In genomic region chr14:60086808-60087725, GRCm38 (mm10) we compare ENCODE assay signal across 7 mouse cellular contexts.
DNase-seq lines count a peak whose midpoint lies in the region; ATAC-seq and TF ChIP-seq lines count a peak whose summit lies in the region.

No protein-coding gene starts in this region.

- no peak for TF ChIP-seq CTCF in cortical plate, adult 2 months (IDR thresholded peaks at IDR 0.05; ENCODE audit: extremely low read depth, insufficient read depth, low read length)
- no peak for TF ChIP-seq CTCF in testis, adult 2 months (IDR thresholded peaks at IDR 0.05; ENCODE audit: control insufficient read depth, insufficient read depth, insufficient replicate concordance, low read depth, low read length)

- H3K4me2 ChIP-seq in hindbrain, embryonic 15.5 days: peak overlapping the region; percentile 74
- H3K4me2 ChIP-seq in limb, embryonic 15.5 days: peak overlapping the region; percentile 85
- peak overlapping the region; percentile 71 for H3K4me2 ChIP-seq in midbrain, embryonic 14.5 days (ENCODE audit: low read length)

- peak; percentile 79 for DNase-seq in CD4-positive, CD25-positive, alpha-beta regulatory T cell, adult 2 months (ENCODE audit: low read depth, low spot score)
- peak; percentile 64 for DNase-seq in Muller cell, postnatal 12 days (ENCODE audit: inconsistent ontology term)
- peak; percentile 86 for DNase-seq in midbrain, embryonic 14.5 days

- no peaks in the 10 kb centered on the region for H3K9me3 ChIP-seq in hindbrain, embryonic 15.5 days
- no peaks in the 10 kb centered on the region for H3K9me3 ChIP-seq in limb, embryonic 15.5 days
- H3K9me3 ChIP-seq in midbrain, embryonic 14.5 days (ENCODE audit: control insufficient read depth, low read length): no peaks in the 10 kb centered on the region

- no peaks in the 10 kb centered on the region; the same call in 1 of the 2 replicates for H3K4me1 ChIP-seq in cortical plate, adult 2 months (ENCODE audit: control insufficient read depth, insufficient read depth, low read length)
- peaks cover 16% of the 10 kb centered on the region for H3K4me1 ChIP-seq in hindbrain, embryonic 15.5 days (replicated peaks)
- H3K4me1 ChIP-seq in limb, embryonic 15.5 days: peaks cover 12% of the 10 kb centered on the region
- H3K4me1 ChIP-seq in midbrain, embryonic 14.5 days (ENCODE audit: control insufficient read depth, insufficient read depth, low read length): peaks cover 6% of the 10 kb centered on the region
- H3K4me1 ChIP-seq in testis, adult 2 months (ENCODE audit: control insufficient read depth, insufficient read depth, low read length): peaks cover 7% of the 10 kb centered on the region

- H3K27me3 ChIP-seq in hindbrain, embryonic 15.5 days: no peaks in the 10 kb centered on the region
- H3K27me3 ChIP-seq in limb, embryonic 15.5 days: no peaks in the 10 kb centered on the region
- no peaks in the 10 kb centered on the region for H3K27me3 ChIP-seq in midbrain, embryonic 14.5 days (ENCODE audit: control insufficient read depth, insufficient read depth, low read length)
- no peaks in the 10 kb centered on the region for H3K27me3 ChIP-seq in testis, adult 2 months (ENCODE audit: control insufficient read depth, insufficient read depth, low read length)

- no peaks in the 10 kb centered on the region for H3K36me3 ChIP-seq in hindbrain, embryonic 15.5 days
- no peaks in the 10 kb centered on the region for H3K36me3 ChIP-seq in limb, embryonic 15.5 days
- no peaks in the 10 kb centered on the region for H3K36me3 ChIP-seq in midbrain, embryonic 14.5 days (ENCODE audit: control insufficient read depth, insufficient read depth, low read length)
- no peaks in the 10 kb centered on the region for H3K36me3 ChIP-seq in testis, adult 2 months (ENCODE audit: control insufficient read depth, insufficient read depth, low read length)

- H3K9ac ChIP-seq in hindbrain, embryonic 15.5 days: peak overlapping the region; percentile 57
- H3K9ac ChIP-seq in limb, embryonic 15.5 days: no peak overlapping the region
- peak overlapping the region; percentile 62 for H3K9ac ChIP-seq in midbrain, embryonic 14.5 days (replicated peaks; ENCODE audit: low read length)

- no peak overlapping the region for H3K27ac ChIP-seq in cortical plate, adult 2 months (ENCODE audit: insufficient read depth, low read length)
- H3K27ac ChIP-seq in hindbrain, embryonic 15.5 days (replicated peaks): peak overlapping the region; percentile 32; the same call in 1 of the 2 replicates
- no peak overlapping the region for H3K27ac ChIP-seq in limb, embryonic 15.5 days
- H3K27ac ChIP-seq in midbrain, embryonic 14.5 days (replicated peaks; ENCODE audit: low read depth, low read length): no peak overlapping the region
- H3K27ac ChIP-seq in testis, adult 2 months (ENCODE audit: control insufficient read depth, insufficient read depth, low read depth, low read length): peak overlapping the region; percentile 90

- 13% methylated on average over 29 of the region's 33 CpGs for WGBS in hindbrain, embryonic 15.5 days
- 12% methylated on average over 29 of the region's 33 CpGs for WGBS in limb, embryonic 15.5 days
- WGBS in midbrain, embryonic 14.5 days: 15% methylated on average over 28 of the region's 33 CpGs

- peak; percentile 94 for ATAC-seq in hindbrain, embryonic 15.5 days (ENCODE audit: low FRiP score, low read depth)
- peak; percentile 65; the same call in 1 of the 2 replicates for ATAC-seq in limb, embryonic 15.5 days (ENCODE audit: insufficient number of reproducible peaks, low FRiP score, low TSS enrichment, low read depth)
- ATAC-seq in midbrain, embryonic 14.5 days (ENCODE audit: low FRiP score, low TSS enrichment): peak; percentile 92

- H3K4me3 ChIP-seq in cortical plate, adult 2 months (ENCODE audit: insufficient read depth, low read length): peak overlapping the region; percentile 51
- peak overlapping the region; percentile 53 for H3K4me3 ChIP-seq in hindbrain, embryonic 15.5 days
- peak overlapping the region; percentile 44 for H3K4me3 ChIP-seq in limb, embryonic 15.5 days
- peak overlapping the region; percentile 47 for H3K4me3 ChIP-seq in midbrain, embryonic 14.5 days (replicated peaks; ENCODE audit: low read depth, low read length)
- H3K4me3 ChIP-seq in testis, adult 2 months (ENCODE audit: control insufficient read depth, low read depth, low read length): peak overlapping the region; percentile 89

- TF ChIP-seq POLR2A in cortical plate, adult 2 months (IDR thresholded peaks at IDR 0.05; ENCODE audit: extremely low read depth, insufficient read depth, low read length): no peak
- peak; percentile 49; the same call in 1 of the 2 replicates for TF ChIP-seq POLR2A in testis, adult 2 months (IDR thresholded peaks at IDR 0.05; ENCODE audit: control insufficient read depth, low read depth, low read length)

Comparison
In these comparisons a context has a peak if more than half of its experiments do, and no peak if none do; other contexts are left out.
1. H3K27ac ChIP-seq: peak in hindbrain, embryonic 15.5 days (single experiment) and testis, adult 2 months (single experiment); none in cortical plate, adult 2 months (single experiment), limb, embryonic 15.5 days (single experiment) and midbrain, embryonic 14.5 days (single experiment).
2. Peak in every context shown above with its lines, with median percentiles within 50 percentile points of each other: DNase-seq, H3K4me3 ChIP-seq, ATAC-seq and H3K4me2 ChIP-seq.